Mouse (Mus musculus) forebrain, postnatal 0 days (tissue): ENCODE measurements around the gene Zbtb5. TPM values are rescaled to one million over a fixed set of nuclear protein-coding genes. Genes with fewer than 3 reads are reported as not detected.
"Not testable (repeated sequence)": the region's sequence is repeated elsewhere in the genome, so short reads cannot be mapped to it uniquely, and the experiment has no call there.

Experiments used
- ATAC-seq: fragments of 200-750 bp; cut with Nextera tagmentation; 2 replicates; pipeline ENCODE4 v1.8.0; 2017; ENCODE audit warnings: mild to moderate bottlenecking, moderate library complexity
- DNase-seq: peaks from one replicate; pipeline ENCODE4 v3.0.0-alpha.2; 2015
- H3K27ac ChIP-seq: fragments of 300-500 bp; sonication (generic); 2 replicates; pipeline ENCODE4 v1.5.1; 2014; ENCODE audit warnings: low read depth, mild to moderate bottlenecking, antibody characterized with exemption, low read length, moderate library complexity, mixed read lengths
- H3K27me3 ChIP-seq: fragments of 300-500 bp; sonication (generic); 2 replicates; pipeline ENCODE4 v1.6.1; 2014; ENCODE audit warnings: mild to moderate bottlenecking, low read length, mixed read lengths; ENCODE audit not compliant: insufficient read depth
- H3K36me3 ChIP-seq: fragments of 300-500 bp; sonication (generic); 2 replicates; pipeline ENCODE4 v1.6.1; 2014; ENCODE audit warnings: mild to moderate bottlenecking, moderate library complexity; ENCODE audit not compliant: insufficient read depth
- H3K4me1 ChIP-seq: fragments of 300-500 bp; sonication (generic); 2 replicates; pipeline ENCODE4 v1.6.1; 2014; ENCODE audit warnings: antibody characterized with exemption; ENCODE audit not compliant: insufficient read depth
- H3K4me2 ChIP-seq: fragments of 300-500 bp; sonication (generic); 2 replicates; pipeline ENCODE4 v1.6.1; 2014; ENCODE audit warnings: low read depth, mild to moderate bottlenecking, moderate library complexity
- H3K4me3 ChIP-seq: fragments of 300-500 bp; sonication (generic); 2 replicates; pipeline ENCODE4 v1.5.1; 2014; ENCODE audit warnings: low read depth, low read length, mixed read lengths
- H3K9ac ChIP-seq: fragments of 300-500 bp; sonication (generic); 2 replicates; pipeline ENCODE4 v1.6.1; 2014; ENCODE audit warnings: mild to moderate bottlenecking
- H3K9me3 ChIP-seq: fragments of 300-500 bp; sonication (generic); 2 replicates; pipeline ENCODE4 v1.6.1; 2016; ENCODE audit warnings: low read length
- CTCF ChIP-seq: sonication (generic); IDR thresholded peaks from 2 replicates; pipeline ENCODE4 v1.5.1; 2016; ENCODE audit warnings: antibody characterized with exemption, control low read depth, low read depth
- WGBS: fragments of 180-500 bp; shearing (Covaris S2); extraction: QIAGEN DNeasy Blood & Tissue Kit; methylation state at CpG from one replicate; pipeline ENCODE4 v1.1.7; 2014; 5-methylcytosine and 5-hydroxymethylcytosine counted together
- polyA plus RNA-seq: library from polyadenylated mRNA; unstranded; fragments of >200 nt; fragmentation: Nextera tagmentation; extraction: Ambion mirVana; gene quantifications from 2 replicates; pipeline ENCODE4 v1.2.1, GENCODE M21; 2015
- total RNA-seq: library from RNA; depleted of rRNA; stranded (reverse); fragments of >200 nt; gene quantifications from 2 replicates; pipeline ENCODE4 v1.2.3, GENCODE M21; 2014

Gene Zbtb5
- total and polyA plus RNA-seq, 2 experiments from 2014 or later = 32.1 to 49.7 TPM

DNA sequence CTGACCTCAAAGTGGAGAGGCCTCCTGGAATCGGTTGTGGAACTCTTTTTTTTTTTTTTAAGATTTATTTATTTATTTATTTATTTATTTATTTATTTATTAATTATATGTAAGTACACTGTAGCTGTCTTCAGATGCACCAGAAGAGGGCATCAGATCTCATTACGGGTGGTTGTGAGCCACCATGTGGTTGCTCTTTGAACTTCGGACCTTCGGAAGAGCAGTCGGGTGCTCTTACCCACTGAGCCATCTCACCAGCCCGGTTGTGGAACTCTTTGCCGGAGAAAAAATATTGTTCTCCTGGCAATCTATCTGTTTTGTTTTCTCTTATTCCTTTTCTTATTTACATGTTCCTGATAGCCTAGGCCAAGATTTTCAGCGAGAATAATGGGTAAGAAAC is 26.7 kb upstream of the Zbtb5 start:
- H3K27me3 ChIP-seq, H3K4me3 ChIP-seq, H3K9ac ChIP-seq, ATAC-seq, DNase-seq, H3K27ac ChIP-seq, H3K4me2 ChIP-seq, H3K4me1 ChIP-seq, H3K9me3 ChIP-seq: not testable (repeated sequence)
- peak; percentile 11; the same call in 1 of the 2 replicates for TF ChIP-seq CTCF
- WGBS = 60% methylated on average over 8 of the region's 8 CpGs
- peaks cover 64% of the 10 kb centered on the region for H3K36me3 ChIP-seq

DNA sequence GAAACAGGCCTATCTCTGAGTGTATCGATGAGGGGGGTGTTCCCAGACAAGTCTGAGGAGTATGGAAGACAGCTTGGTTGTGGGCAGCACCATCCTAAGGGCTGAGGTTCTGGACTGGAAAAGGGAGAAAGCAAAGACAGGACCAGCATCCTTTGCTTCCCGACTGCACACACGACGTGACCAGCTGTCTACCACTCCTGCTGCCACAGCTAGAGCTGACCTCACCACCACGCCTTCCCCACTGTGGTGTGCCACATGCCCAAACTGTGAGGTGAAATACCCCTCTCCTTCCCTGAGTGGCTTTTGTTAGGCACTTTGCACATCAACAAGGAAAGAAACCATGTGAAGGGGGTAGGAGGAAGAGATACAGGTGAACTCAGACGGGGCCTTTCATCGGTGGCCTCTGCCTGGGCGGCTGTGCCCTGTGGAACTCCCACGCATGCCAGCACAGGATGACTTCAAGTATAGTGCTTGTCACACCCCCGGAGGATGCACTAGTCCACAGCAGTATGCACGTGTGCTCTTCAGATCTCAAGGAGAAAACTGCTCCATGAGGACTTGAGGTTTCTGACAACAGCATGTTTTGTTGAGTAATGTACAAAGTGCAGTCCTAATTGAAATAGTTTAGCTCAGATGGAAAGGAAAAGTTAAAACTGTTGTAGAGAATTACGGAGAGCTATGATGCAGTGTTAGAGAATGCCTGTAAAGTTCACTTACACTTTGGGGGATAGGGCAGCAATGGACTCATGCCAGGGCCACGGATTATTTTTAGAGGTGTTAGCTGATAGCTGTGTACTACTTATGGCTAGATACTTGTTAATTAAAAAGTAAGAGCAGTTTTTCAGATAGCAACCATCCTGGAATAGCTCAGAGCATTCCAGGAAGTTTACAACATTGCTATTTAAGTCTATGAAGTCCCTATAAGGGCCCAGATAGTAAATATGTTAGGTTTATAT is 25.5 kb upstream of the Zbtb5 start:
- Histone ChIP-seq H3K4me1 (no peaks in the 10 kb centered on the region), H3K9ac (no peak overlapping the region), H3K27ac (no peak overlapping the region), H3K4me2 (no peak overlapping the region), H3K9me3 (no peaks in the 10 kb centered on the region), H3K27me3 (no peaks in the 10 kb centered on the region), H3K36me3 (peaks cover 67% of the 10 kb centered on the region), H3K4me3 (no peak overlapping the region)
- ATAC-seq = no peak
- no peak for TF ChIP-seq CTCF
- no peak for DNase-seq
- 90% methylated on average over 13 of the region's 13 CpGs for WGBS

- no peak overlapping the region for H3K9ac ChIP-seq
- ATAC-seq = no peak
- H3K27me3 ChIP-seq = no peaks in the 10 kb centered on the region
- H3K36me3 ChIP-seq = peaks cover 76% of the 10 kb centered on the region
- DNase-seq = no peak
- TF ChIP-seq CTCF = no peak
- no peaks in the 10 kb centered on the region for H3K4me1 ChIP-seq
- no peak overlapping the region for H3K27ac ChIP-seq
- H3K9me3 ChIP-seq = no peaks in the 10 kb centered on the region
- H3K4me3 ChIP-seq = no peak overlapping the region
- no peak overlapping the region for H3K4me2 ChIP-seq
- 75% methylated on average over 5 of the region's 5 CpGs for WGBS
Observed at GRCm38 (mm10) chr4:45036571-45036970, 24.4 kb upstream of the Zbtb5 start.

- no peak overlapping the region for H3K27ac ChIP-seq
- no peaks in the 10 kb centered on the region for H3K9me3 ChIP-seq
- DNase-seq (no peak), ATAC-seq (no peak)
- 93% methylated on average over 10 of the region's 10 CpGs for WGBS
- no peak overlapping the region for H3K9ac ChIP-seq
- H3K4me2 ChIP-seq = no peak overlapping the region
- no peak for TF ChIP-seq CTCF
- no peaks in the 10 kb centered on the region for H3K27me3 ChIP-seq
- no peak overlapping the region for H3K4me3 ChIP-seq
- H3K36me3 ChIP-seq = peaks cover 75% of the 10 kb centered on the region
- H3K4me1 ChIP-seq = no peaks in the 10 kb centered on the region
Observed at GRCm38 (mm10) chr4:45036048-45036447, 23.8 kb upstream of the Zbtb5 start.

GRCm38 (mm10) chr4:45034693-45035628 is 22.7 kb upstream of the Zbtb5 start:
- no peak overlapping the region for H3K4me3 ChIP-seq
- no peaks in the 10 kb centered on the region for H3K27me3 ChIP-seq

GRCm38 (mm10) chr4:45032586-45032985 is 20.4 kb upstream of the Zbtb5 start:
- Histone ChIP-seq H3K27me3 (no peaks in the 10 kb centered on the region), H3K27ac (no peak overlapping the region), H3K4me2 (no peak overlapping the region), H3K9ac (no peak overlapping the region), H3K4me3 (no peak overlapping the region), H3K4me1 (no peaks in the 10 kb centered on the region), H3K36me3 (peaks cover 68% of the 10 kb centered on the region), H3K9me3 (no peaks in the 10 kb centered on the region)
- WGBS = 78% methylated on average over 9 of the region's 9 CpGs
- no peak for ATAC-seq
- TF ChIP-seq CTCF = no peak
- no peak for DNase-seq

More at GRCm38 (mm10) chr4:45034693-45035628, 22.7 kb upstream of the Zbtb5 start:
- TF ChIP-seq CTCF = no peak
- ATAC-seq = no peak
- WGBS = 88% methylated on average over 16 of the region's 16 CpGs
- Histone ChIP-seq H3K4me2 (no peak overlapping the region), H3K9ac (no peak overlapping the region), H3K9me3 (no peaks in the 10 kb centered on the region), H3K36me3 (peaks cover 70% of the 10 kb centered on the region), H3K27ac (no peak overlapping the region), H3K4me1 (no peaks in the 10 kb centered on the region)
- no peak for DNase-seq
